Mouse (Mus musculus): ENCODE measurements around the gene P2ry2. TPM values are rescaled to one million over a fixed set of nuclear protein-coding genes. Genes with fewer than 3 reads are reported as not detected.

P2ry2 gene
- polyA plus RNA-seq, 1 experiment from 2014 or later: 3.8 TPM

DNA sequence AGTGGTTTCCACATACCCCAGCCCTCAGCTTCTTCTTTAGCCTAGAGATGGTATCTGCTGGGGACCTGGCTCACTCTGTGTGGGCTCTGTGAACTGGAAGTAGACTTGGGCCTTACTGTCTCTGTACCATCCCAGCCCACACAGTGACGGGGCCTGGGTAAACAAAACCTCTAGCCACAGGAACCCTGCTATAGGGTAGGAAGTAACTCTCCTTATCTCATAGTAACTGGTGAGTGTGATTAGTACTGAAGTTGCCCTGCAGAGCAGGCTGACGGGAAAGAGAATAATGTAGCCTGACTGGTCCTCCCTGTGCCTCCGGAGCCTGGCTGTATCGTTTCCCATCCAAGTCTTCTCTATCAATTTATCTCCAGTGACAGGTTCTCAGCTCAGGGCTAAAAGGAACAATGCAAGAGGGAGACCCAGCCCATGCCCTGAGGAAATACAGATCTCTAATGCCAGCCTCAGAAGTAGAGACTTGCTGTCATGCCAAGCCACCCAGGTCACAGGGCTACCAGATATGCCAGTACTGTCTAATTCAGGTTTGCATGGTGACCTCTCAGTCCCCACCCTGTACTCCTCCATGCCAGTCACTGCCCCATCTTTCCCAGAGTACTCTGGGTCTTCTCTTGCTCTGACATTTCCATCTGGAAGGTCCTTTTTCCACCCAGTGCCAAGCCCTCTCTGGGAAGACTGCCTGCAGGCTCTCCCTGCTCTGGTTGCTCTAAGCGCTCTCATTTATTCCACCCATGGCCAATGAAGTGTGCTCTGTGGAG, 29.5 kb upstream of the P2ry2 start:
- no peaks in the 10 kb centered on the region for H3K27me3 ChIP-seq (ENCODE audit: insufficient read depth, low read length)
- H3K9ac ChIP-seq (replicated peaks): no peak overlapping the region
- DNase-seq (no peak), ATAC-seq (peak; percentile 38; the same call in 1 of the 2 replicates)
- H3K4me3 ChIP-seq (ENCODE audit: low read depth, low read length): no peak overlapping the region
- 24% methylated on average over 5 of the region's 5 CpGs for WGBS (ENCODE audit: insufficient replicate concordance)
- H3K9me3 ChIP-seq (ENCODE audit: low read length): no peaks in the 10 kb centered on the region
- no peak for TF ChIP-seq CTCF (IDR thresholded peaks at IDR 0.05; ENCODE audit: low read depth)
- TF ChIP-seq EP300 (IDR thresholded peaks at IDR 0.05; ENCODE audit: low read depth): no peak
- H3K4me2 ChIP-seq (ENCODE audit: low read depth, low read length): no peak overlapping the region; the same call in 1 of the 2 replicates
- H3K4me1 ChIP-seq (ENCODE audit: insufficient read depth): peaks cover 20% of the 10 kb centered on the region
- H3K36me3 ChIP-seq (replicated peaks; ENCODE audit: insufficient read depth, low read length): no peaks in the 10 kb centered on the region
- H3K27ac ChIP-seq (ENCODE audit: low read depth): peak overlapping the region; percentile 44; the same call in 1 of the 2 replicates

DNA sequence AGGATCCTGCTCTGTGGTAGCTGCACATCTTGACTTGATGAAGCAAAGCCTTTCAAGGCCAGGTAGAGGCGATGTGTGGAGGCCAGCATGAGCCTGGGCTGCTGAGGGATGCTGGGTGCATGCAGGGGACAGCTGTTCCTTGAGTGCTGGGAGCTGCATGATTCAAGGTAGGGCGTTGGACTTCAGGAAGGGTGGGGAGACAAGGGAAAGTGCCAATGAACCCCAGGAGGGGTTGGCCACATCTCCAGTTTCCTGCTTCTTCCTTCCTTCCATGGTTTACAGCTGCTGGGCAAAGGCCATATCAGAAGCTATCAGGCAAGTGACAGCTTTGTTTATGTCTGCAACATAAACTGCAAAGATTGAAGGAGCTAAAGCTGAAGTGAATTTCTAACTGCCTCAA, 28.9 kb upstream of the P2ry2 start:
- H3K27ac ChIP-seq (ENCODE audit: low read depth): no peak overlapping the region

DNA sequence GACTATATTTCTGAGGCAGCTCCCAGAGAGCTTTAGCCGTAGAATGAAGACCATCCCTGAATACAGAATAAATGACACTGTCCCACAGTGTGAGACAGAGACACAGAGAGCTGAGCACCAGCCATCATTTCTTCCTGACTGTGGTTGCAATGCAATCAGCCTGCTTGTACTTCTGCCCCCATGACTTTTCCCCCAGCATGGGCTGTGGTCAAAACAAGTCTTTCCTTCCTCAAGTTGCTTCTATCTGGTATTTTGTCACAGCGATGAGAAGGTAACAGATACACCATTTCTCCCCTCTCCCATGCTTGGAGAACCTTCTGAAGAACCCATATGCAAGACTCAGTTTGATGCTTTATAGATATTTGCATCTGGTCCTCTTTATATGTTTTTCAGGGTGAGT, 20.7 kb upstream of the P2ry2 start:
- Histone ChIP-seq H3K9ac (replicated peaks) (no peak overlapping the region), H3K4me1 (ENCODE audit: insufficient read depth) (peaks cover 14% of the 10 kb centered on the region), H3K36me3 (replicated peaks; ENCODE audit: insufficient read depth, low read length) (no peaks in the 10 kb centered on the region), H3K27me3 (ENCODE audit: insufficient read depth, low read length) (no peaks in the 10 kb centered on the region), H3K4me3 (ENCODE audit: low read depth, low read length) (no peak overlapping the region), H3K27ac (ENCODE audit: low read depth) (no peak overlapping the region), H3K9me3 (ENCODE audit: low read length) (no peaks in the 10 kb centered on the region), H3K4me2 (ENCODE audit: low read depth, low read length) (no peak overlapping the region)
- TF ChIP-seq CTCF (IDR thresholded peaks at IDR 0.05; ENCODE audit: low read depth) (no peak), EP300 (IDR thresholded peaks at IDR 0.05; ENCODE audit: low read depth) (no peak)
- 43% methylated on average over 2 of the region's 2 CpGs for WGBS (ENCODE audit: insufficient replicate concordance)
- ATAC-seq: no peak
- DNase-seq: no peak

More for the DNA sequence above, 28.9 kb upstream of the P2ry2 start:
- ATAC-seq: no peak
- Histone ChIP-seq H3K36me3 (replicated peaks; ENCODE audit: insufficient read depth, low read length) (no peaks in the 10 kb centered on the region), H3K4me1 (ENCODE audit: insufficient read depth) (peaks cover 20% of the 10 kb centered on the region), H3K27me3 (ENCODE audit: insufficient read depth, low read length) (no peaks in the 10 kb centered on the region), H3K4me3 (ENCODE audit: low read depth, low read length) (no peak overlapping the region), H3K9ac (replicated peaks) (no peak overlapping the region), H3K9me3 (ENCODE audit: low read length) (no peaks in the 10 kb centered on the region), H3K4me2 (ENCODE audit: low read depth, low read length) (no peak overlapping the region)
- no peak for DNase-seq
- no peak for TF ChIP-seq CTCF (IDR thresholded peaks at IDR 0.05; ENCODE audit: low read depth)
- no peak for TF ChIP-seq EP300 (IDR thresholded peaks at IDR 0.05; ENCODE audit: low read depth)
- 46% methylated on average over 2 of the region's 2 CpGs for WGBS (ENCODE audit: insufficient replicate concordance)

DNA sequence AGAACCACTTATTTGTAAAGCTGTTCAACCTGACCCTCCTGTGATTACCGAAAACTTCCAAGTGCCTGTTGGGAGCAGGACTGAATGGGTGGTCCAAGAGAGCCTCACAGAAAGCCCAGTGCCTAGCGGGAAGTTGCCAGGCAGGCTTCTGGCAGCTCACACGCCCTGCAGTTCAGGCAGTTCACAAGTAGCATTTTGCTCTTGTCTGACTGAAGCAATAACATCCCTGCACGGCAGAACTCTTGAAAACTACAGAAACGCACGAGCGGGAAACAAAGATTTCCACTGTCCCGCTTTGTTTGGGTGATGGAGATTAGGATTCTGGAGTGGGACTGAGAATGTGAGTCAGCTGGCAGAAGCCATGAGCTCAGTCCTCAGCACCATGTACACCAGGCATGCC, 18.6 kb upstream of the P2ry2 start:
- no peaks in the 10 kb centered on the region for H3K27me3 ChIP-seq (ENCODE audit: insufficient read depth, low read length)
- H3K27ac ChIP-seq (ENCODE audit: low read depth): no peak overlapping the region
- H3K4me2 ChIP-seq (ENCODE audit: low read depth, low read length): no peak overlapping the region
- no peak for DNase-seq
- 60% methylated on average over 8 of the region's 8 CpGs for WGBS (ENCODE audit: insufficient replicate concordance)
- no peaks in the 10 kb centered on the region for H3K36me3 ChIP-seq (replicated peaks; ENCODE audit: insufficient read depth, low read length)
- peaks cover 25% of the 10 kb centered on the region for H3K4me1 ChIP-seq (ENCODE audit: insufficient read depth)
- no peak overlapping the region for H3K4me3 ChIP-seq (ENCODE audit: low read depth, low read length)
- H3K9me3 ChIP-seq (ENCODE audit: low read length): no peaks in the 10 kb centered on the region
- no peak for TF ChIP-seq EP300 (IDR thresholded peaks at IDR 0.05; ENCODE audit: low read depth)
- no peak for TF ChIP-seq CTCF (IDR thresholded peaks at IDR 0.05; ENCODE audit: low read depth)
- H3K9ac ChIP-seq (replicated peaks): no peak overlapping the region
- no peak for ATAC-seq

DNA sequence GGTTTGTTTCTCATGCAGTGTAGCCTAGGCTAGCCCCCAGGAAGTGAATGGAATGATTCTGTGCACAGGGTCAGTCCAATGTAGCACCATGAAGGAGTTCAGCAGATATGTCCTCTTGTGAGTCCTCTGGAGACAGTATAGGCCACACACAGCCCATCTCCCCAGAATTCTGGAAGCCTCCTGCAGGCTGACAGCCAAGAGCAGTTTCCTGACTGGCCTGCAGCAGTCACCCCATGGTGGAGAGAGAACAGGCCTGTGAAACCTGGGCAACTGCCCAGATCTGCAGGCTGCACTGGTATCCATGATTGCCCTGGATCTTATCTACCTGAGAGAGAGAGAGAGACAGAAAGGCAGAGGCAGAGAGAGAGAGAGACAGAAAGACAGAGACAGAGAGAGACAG, 18.1 kb upstream of the P2ry2 start:
- Histone ChIP-seq H3K4me1 (ENCODE audit: insufficient read depth) (peaks cover 25% of the 10 kb centered on the region), H3K27ac (ENCODE audit: low read depth) (no peak overlapping the region), H3K9me3 (ENCODE audit: low read length) (no peaks in the 10 kb centered on the region), H3K9ac (replicated peaks) (no peak overlapping the region), H3K4me3 (ENCODE audit: low read depth, low read length) (no peak overlapping the region), H3K27me3 (ENCODE audit: insufficient read depth, low read length) (no peaks in the 10 kb centered on the region), H3K4me2 (ENCODE audit: low read depth, low read length) (no peak overlapping the region), H3K36me3 (replicated peaks; ENCODE audit: insufficient read depth, low read length) (no peaks in the 10 kb centered on the region)
- no peak for DNase-seq
- ATAC-seq: no peak
- TF ChIP-seq CTCF (IDR thresholded peaks at IDR 0.05; ENCODE audit: low read depth) (no peak), EP300 (IDR thresholded peaks at IDR 0.05; ENCODE audit: low read depth) (no peak)

DNA sequence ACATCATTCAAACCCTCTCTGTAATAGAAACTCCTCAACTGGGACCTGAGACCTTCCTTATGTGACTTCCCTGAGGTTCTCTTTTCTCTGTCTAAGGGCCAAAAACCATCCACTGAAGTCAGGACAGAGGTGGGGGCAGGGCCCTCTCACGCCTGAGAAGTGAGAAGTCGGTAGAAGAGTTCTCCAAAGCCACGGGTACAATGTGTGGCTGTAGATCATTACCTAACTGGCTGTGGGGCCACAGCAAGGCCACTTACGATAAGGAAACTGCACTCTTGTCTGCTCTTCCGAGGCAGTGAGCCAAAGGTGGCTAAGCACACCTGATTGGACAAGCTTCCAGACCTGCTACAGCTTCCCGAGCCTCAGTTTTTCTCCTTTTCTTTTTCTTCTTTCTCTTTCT, 16.8 kb upstream of the P2ry2 start:
- ATAC-seq: peak; percentile 68
- peak; percentile 53 for DNase-seq
- WGBS (ENCODE audit: insufficient replicate concordance): 29% methylated on average over 6 of the region's 6 CpGs
- Histone ChIP-seq H3K9ac (replicated peaks) (no peak overlapping the region), H3K4me2 (ENCODE audit: low read depth, low read length) (no peak overlapping the region; the same call in 1 of the 2 replicates), H3K9me3 (ENCODE audit: low read length) (no peaks in the 10 kb centered on the region), H3K27ac (ENCODE audit: low read depth) (peak overlapping the region; percentile 75), H3K4me1 (ENCODE audit: insufficient read depth) (peaks cover 25% of the 10 kb centered on the region), H3K27me3 (ENCODE audit: insufficient read depth, low read length) (no peaks in the 10 kb centered on the region), H3K4me3 (ENCODE audit: low read depth, low read length) (no peak overlapping the region), H3K36me3 (replicated peaks; ENCODE audit: insufficient read depth, low read length) (no peaks in the 10 kb centered on the region)
- TF ChIP-seq EP300 (IDR thresholded peaks at IDR 0.05; ENCODE audit: low read depth) (no peak), CTCF (IDR thresholded peaks at IDR 0.05; ENCODE audit: low read depth) (no peak)

Measured in liver, postnatal 0 days (tissue).